Mouse (Mus musculus) limb, embryonic 11.5 days (tissue): ENCODE measurements around the gene Hypk. TPM values are rescaled to one million over a fixed set of nuclear protein-coding genes. Genes with fewer than 3 reads are reported as not detected.

Experiments used
- ATAC-seq: fragments of 200-750 bp; cut with Nextera tagmentation; 2 replicates; pipeline ENCODE4 v1.8.0; 2017; ENCODE audit warnings: low read depth; ENCODE audit not compliant: insufficient number of reproducible peaks, low FRiP score, low TSS enrichment
- DNase-seq: peaks from one replicate; pipeline ENCODE4 v3.0.0-alpha.2; 2015; ENCODE audit warnings: low spot score
- H3K27ac ChIP-seq: fragments of 300-500 bp; sonication (generic); replicated peaks from 2 replicates; pipeline ENCODE4 v1.5.1; 2014; ENCODE audit warnings: low read depth, mild to moderate bottlenecking, low read length
- H3K27me3 ChIP-seq: fragments of 300-500 bp; sonication (generic); 2 replicates; pipeline ENCODE4 v1.6.1; 2014; ENCODE audit warnings: mild to moderate bottlenecking, low read length, mixed read lengths; ENCODE audit not compliant: control insufficient read depth, insufficient read depth
- H3K36me3 ChIP-seq: fragments of 300-500 bp; sonication (generic); 2 replicates; pipeline ENCODE4 v1.6.1; 2014; ENCODE audit warnings: mild to moderate bottlenecking, low read length, moderate library complexity, mixed read lengths; ENCODE audit not compliant: control insufficient read depth, insufficient read depth
- H3K4me1 ChIP-seq: fragments of 300-500 bp; sonication (generic); 2 replicates; pipeline ENCODE4 v1.6.1; 2014; ENCODE audit warnings: low read length, mixed read lengths; ENCODE audit not compliant: control insufficient read depth, insufficient read depth
- H3K4me2 ChIP-seq: fragments of 300-500 bp; sonication (generic); 2 replicates; pipeline ENCODE4 v1.6.1; 2014; ENCODE audit warnings: low read depth, mild to moderate bottlenecking, moderate library complexity; ENCODE audit not compliant: severe bottlenecking
- H3K4me3 ChIP-seq: fragments of 300-500 bp; sonication (generic); 2 replicates; pipeline ENCODE4 v1.5.1; 2014; ENCODE audit warnings: low read depth, low read length
- H3K9ac ChIP-seq: fragments of 300-500 bp; sonication (generic); 2 replicates; pipeline ENCODE4 v1.6.1; 2014; ENCODE audit warnings: mild to moderate bottlenecking, low read length
- H3K9me3 ChIP-seq: fragments of 300-500 bp; sonication (generic); 2 replicates; pipeline ENCODE4 v1.6.1; 2016; ENCODE audit warnings: low read length; ENCODE audit not compliant: control insufficient read depth
- WGBS: fragments of 180-500 bp; shearing (Covaris S2); extraction: QIAGEN DNeasy Blood & Tissue Kit; methylation state at CpG from one replicate; pipeline ENCODE4 v1.1.7; 2014; 5-methylcytosine and 5-hydroxymethylcytosine counted together
- polyA plus RNA-seq: library from polyadenylated mRNA; unstranded; fragments of >200 nt; fragmentation: Nextera tagmentation; extraction: Ambion mirVana; gene quantifications from 2 replicates; pipeline ENCODE4 v1.2.1, GENCODE M21; 2014

Gene Hypk
- 122 and 124 TPM in 2 replicates for polyA plus RNA-seq

DNA sequence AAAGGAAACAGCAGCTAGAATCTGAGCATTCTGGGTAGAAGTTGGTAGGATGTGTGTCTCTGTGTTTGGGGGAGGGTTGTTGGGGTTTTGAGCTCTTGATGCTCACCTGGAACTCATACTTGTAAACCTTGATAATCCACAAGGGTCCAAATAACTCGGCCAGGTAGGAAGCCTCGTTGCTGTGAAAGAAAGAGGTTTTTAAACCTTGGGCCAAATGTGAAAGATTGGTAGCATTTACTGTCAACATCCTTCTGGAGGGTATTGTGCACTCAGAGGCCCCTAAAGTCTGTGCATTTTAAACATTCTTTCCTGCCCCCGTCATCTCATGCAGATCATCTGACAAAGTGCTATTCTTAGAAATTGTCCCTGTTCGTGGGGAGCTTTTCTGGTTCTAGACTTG is at the start of gene Hypk:
Gene Hypk (plus strand): TSS at position 301 of the 400 bp plus-strand sequence.
- H3K27me3 ChIP-seq, result no peaks in the 10 kb centered on the region
- H3K27ac ChIP-seq, result no peak within 1 kb of the TSS
- DNase-seq, result no peak
- H3K4me1 ChIP-seq, result peaks cover 15% of the 10 kb centered on the region
- peaks cover 7% of the 10 kb centered on the region; the same call in 1 of the 2 replicates for H3K36me3 ChIP-seq
- H3K9ac ChIP-seq, result no peak within 1 kb of the TSS
- no peak for ATAC-seq
- H3K4me3 ChIP-seq, result no peak within 1 kb of the TSS
- 87% methylated on average over 4 of the region's 4 CpGs for WGBS
- H3K4me2 ChIP-seq, result no peak within 1 kb of the TSS
- no peaks in the 10 kb centered on the region for H3K9me3 ChIP-seq

DNA sequence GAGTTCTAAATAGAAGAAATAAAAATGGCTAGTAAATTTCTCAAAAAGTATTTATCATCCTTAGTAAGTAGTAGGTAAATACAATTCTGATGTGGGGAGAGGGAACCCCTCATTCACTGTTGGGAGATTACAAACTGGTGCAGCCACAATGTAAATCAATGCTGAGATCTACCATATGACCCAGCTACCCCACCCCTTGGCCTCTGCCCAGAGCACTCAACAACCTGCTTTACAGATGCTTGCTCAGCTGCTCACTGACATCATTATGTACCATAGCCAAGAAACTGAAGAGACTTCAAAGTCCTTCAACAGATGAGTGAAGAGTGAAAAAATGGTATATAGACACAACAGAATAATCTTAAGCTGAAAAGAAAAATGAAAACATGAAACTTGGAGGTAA is 49.8 kb upstream of the Hypk start:
- Histone ChIP-seq H3K9me3 (no peaks in the 10 kb centered on the region), H3K27me3 (no peaks in the 10 kb centered on the region), H3K9ac (no peak overlapping the region), H3K4me3 (no peak overlapping the region), H3K27ac (no peak overlapping the region), H3K4me2 (no peak overlapping the region), H3K4me1 (no peaks in the 10 kb centered on the region), H3K36me3 (no peaks in the 10 kb centered on the region)
- ATAC-seq (no peak), DNase-seq (no peak)

DNA sequence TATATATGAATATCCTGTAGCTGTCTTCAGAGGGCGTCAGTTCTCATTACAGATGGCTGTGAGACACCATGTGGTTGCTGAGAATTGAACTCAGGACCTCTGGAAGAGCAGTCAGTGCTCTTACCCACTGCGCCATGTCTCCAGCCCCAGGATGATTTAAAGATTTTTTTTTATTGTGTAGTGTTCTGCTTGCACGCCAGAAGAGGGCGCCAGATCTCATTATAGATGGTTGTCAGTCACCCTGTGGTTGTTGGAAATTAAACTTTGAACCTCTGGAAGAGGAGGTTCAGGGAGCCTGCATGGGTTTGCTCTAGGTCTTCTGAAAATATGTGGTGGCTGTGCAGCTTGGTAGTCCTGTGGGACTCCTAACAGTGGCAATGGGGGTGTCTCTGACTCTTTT is 44.9 kb upstream of the Hypk start:
- ATAC-seq (no peak), DNase-seq (peak; percentile 62)
- WGBS, result 34% methylated on average over 4 of the region's 4 CpGs
- no peak overlapping the region for H3K27ac ChIP-seq
- no peaks in the 10 kb centered on the region for H3K27me3 ChIP-seq
- H3K4me3 ChIP-seq, result no peak overlapping the region
- no peaks in the 10 kb centered on the region for H3K9me3 ChIP-seq
- H3K4me2 ChIP-seq, result no peak overlapping the region
- no peaks in the 10 kb centered on the region for H3K36me3 ChIP-seq
- no peak overlapping the region for H3K9ac ChIP-seq
- no peaks in the 10 kb centered on the region for H3K4me1 ChIP-seq

DNA sequence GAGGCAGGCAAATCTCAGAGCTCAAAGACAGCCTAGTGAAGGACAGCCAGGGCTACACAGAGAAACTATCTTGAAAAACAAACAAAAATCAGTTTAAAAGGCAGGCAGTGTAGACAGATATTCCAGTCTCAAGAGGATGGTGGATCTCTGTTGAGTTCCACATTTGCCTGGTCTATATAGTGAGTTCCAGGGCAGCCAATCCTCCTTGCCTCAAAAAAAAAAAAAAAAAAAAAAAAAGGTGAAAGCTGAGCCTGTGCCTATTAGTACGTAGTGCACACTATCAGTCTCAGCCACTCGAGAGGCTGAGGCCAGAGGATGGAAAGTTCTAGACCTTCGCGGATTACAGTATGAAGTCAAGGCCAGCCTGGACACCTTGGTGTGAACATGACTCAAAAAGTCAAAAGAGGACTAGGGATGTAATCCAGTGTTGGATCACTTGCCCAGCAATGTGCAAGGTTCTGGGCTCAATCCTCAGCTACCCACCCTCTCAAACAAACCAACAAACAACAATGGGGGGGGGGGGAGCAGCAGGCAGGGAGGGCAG is 40.2 kb upstream of the Hypk start:
- H3K9me3 ChIP-seq, result no peaks in the 10 kb centered on the region
- H3K4me1 ChIP-seq, result peaks cover 6% of the 10 kb centered on the region; the same call in 1 of the 2 replicates
- no peaks in the 10 kb centered on the region for H3K27me3 ChIP-seq
- H3K9ac ChIP-seq, result peak overlapping the region; percentile 100
- 13% methylated on average over 4 of the region's 4 CpGs for WGBS
- no peak for DNase-seq
- peak overlapping the region; percentile 96 for H3K27ac ChIP-seq
- H3K4me3 ChIP-seq, result peak overlapping the region; percentile 100
- peak; percentile 14; the same call in 1 of the 2 replicates for ATAC-seq
- peak overlapping the region; percentile 60 for H3K4me2 ChIP-seq
- no peaks in the 10 kb centered on the region for H3K36me3 ChIP-seq

DNA sequence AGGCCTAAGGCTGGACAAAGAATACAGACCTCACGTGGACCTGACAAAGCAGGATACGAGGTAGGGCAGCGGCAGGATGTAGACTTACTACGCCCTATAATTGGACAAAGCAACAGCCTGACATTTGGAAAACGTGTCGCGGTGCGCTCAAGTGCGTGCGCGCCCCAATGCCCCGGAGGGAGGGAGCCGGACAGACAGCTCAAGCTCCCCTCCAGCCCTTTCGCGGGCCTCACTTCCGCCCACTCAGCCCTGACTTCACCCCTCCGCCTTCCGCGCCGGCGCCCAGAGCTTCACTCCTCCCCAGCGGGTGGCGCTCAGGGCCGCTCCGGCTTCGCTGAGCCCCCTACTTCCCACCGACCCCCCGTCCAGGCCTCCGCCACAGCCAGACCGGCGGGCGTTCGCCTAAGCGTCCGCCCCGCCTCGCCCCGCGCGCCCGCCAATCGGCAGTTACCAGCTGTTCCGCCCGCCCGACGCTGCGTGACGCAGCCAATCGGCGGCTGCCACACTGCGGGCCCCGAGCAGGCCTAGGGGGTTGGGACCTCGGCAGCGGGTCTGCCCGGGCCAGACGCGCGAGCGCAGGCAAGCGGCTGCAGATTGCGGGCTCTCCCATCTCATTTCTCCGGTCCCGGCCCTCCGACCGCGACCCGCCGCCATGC is 39.6 kb upstream of the Hypk start, which contains the start of the genes Pdia3 and Catsper2:
Gene Pdia3 (plus strand): TSS at position 389 of the 656 bp plus-strand sequence.
Gene Catsper2 (minus strand): TSS at position 406 of the 656 bp plus-strand sequence.
- under 1% methylated on average over 64 of the region's 68 CpGs for WGBS
- H3K36me3 ChIP-seq, result peaks cover 3% of the 10 kb centered on the region; the same call in 1 of the 2 replicates
- H3K27me3 ChIP-seq, result no peaks in the 10 kb centered on the region
- DNase-seq, result peak; percentile 96
- H3K27ac ChIP-seq, result peak within 1 kb of the TSS; percentile 96
- no peaks in the 10 kb centered on the region for H3K9me3 ChIP-seq
- ATAC-seq, result peak; percentile 98
- peak within 1 kb of the TSS; percentile 100 for H3K9ac ChIP-seq
- H3K4me1 ChIP-seq, result peaks cover 6% of the 10 kb centered on the region; the same call in 1 of the 2 replicates
- H3K4me2 ChIP-seq, result peak within 1 kb of the TSS; percentile 64
- peak within 1 kb of the TSS; percentile 100 for H3K4me3 ChIP-seq

DNA sequence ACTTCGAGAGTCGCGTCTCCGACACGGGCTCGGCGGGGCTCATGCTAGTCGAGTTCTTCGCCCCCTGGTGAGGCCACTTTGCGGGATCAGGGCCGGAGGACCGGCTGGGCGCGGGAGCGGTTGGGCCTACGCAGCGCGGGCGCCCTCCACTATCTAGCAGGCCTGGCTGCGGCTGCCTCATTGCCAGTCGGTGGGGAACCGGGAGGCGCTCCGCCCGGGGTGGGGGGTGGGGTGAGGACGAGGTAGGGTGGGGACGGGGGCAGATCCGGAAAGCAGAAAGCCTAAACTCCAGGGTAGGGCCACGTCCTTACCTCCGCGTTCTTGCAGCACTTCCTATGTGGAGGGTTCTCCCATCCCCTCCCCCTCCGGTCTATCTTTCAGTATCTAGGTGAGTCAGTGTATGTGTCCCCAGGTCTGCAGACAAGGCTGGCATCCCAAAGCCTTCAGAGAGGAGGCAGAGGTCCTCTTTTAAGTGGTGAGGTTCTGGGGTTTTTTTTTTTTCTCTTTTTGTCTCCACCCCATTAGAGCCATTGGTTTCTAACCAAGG is 38.9 kb upstream of the Hypk start:
- H3K27ac ChIP-seq, result peak overlapping the region; percentile 95
- peaks cover 5% of the 10 kb centered on the region; the same call in 1 of the 2 replicates for H3K36me3 ChIP-seq
- H3K4me1 ChIP-seq, result peaks cover 6% of the 10 kb centered on the region; the same call in 1 of the 2 replicates
- H3K4me3 ChIP-seq, result peak overlapping the region; percentile 100
- DNase-seq (peak; percentile 63), ATAC-seq (peak; percentile 35)
- H3K9me3 ChIP-seq, result no peaks in the 10 kb centered on the region
- under 1% methylated on average over 29 of the region's 32 CpGs for WGBS
- H3K9ac ChIP-seq, result peak overlapping the region; percentile 100
- no peaks in the 10 kb centered on the region for H3K27me3 ChIP-seq
- peak overlapping the region; percentile 64 for H3K4me2 ChIP-seq

DNA sequence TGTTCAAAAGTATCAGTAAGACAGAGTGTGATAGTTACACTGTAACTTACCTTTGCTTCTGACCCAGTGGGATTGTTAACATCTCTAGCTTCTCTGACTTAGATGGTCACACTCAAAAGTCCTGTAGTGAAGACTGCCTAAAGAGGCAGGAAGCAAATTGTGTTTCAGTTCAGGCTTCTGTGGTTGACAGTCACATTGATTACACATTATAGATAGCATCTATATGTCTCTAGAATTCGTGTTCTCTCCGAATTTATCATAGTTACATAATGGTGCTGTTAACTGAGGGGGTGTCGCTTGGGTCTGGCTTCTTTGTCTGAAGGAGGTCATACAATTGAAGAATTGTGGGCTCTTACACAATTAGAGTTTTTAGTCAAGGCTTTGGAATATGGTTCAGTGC is 38.0 kb upstream of the Hypk start:
- 70% methylated on average over 3 of the region's 3 CpGs for WGBS
- peak overlapping the region; percentile 64 for H3K4me2 ChIP-seq
- no peak for DNase-seq
- peak overlapping the region; percentile 36; the same call in 1 of the 2 replicates for H3K9ac ChIP-seq
- no peaks in the 10 kb centered on the region for H3K27me3 ChIP-seq
- ATAC-seq, result no peak
- peaks cover 5% of the 10 kb centered on the region; the same call in 1 of the 2 replicates for H3K36me3 ChIP-seq
- H3K9me3 ChIP-seq, result no peaks in the 10 kb centered on the region
- H3K27ac ChIP-seq, result no peak overlapping the region
- H3K4me1 ChIP-seq, result peaks cover 6% of the 10 kb centered on the region; the same call in 1 of the 2 replicates
- peak overlapping the region; percentile 100 for H3K4me3 ChIP-seq

DNA sequence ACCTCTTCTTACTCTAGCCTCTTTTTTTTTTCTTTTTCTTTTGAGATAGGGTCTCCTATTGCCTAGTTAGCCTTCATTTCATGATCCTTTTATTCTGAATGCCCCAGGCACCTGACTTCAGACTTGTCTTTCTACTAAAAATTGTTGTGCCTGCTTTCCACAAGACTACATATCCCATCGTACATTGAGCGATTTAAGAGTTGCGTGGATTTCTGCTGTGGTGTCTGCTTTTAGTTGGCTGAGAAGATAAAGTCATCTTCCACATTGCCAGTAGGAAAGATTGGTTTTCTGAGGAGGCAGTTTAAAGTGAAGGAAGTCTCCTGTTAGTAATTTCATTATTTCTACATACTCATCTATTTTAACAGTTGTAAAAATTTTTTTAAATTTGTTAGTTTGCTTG is 37.5 kb upstream of the Hypk start:
- Histone ChIP-seq H3K4me2 (peak overlapping the region; percentile 64), H3K4me1 (peaks cover 6% of the 10 kb centered on the region; the same call in 1 of the 2 replicates), H3K36me3 (peaks cover 7% of the 10 kb centered on the region; the same call in 1 of the 2 replicates), H3K9ac (no peak overlapping the region), H3K4me3 (peak overlapping the region; percentile 100), H3K9me3 (no peaks in the 10 kb centered on the region), H3K27ac (no peak overlapping the region), H3K27me3 (no peaks in the 10 kb centered on the region)
- no peak for ATAC-seq
- no peak for DNase-seq
- WGBS, result 91% methylated on average over 3 of the region's 3 CpGs
